Mouse (Mus musculus): ENCODE data around the gene Actr5.
A peak's percentile ranks its signal among the peaks of the same experiment; 100 is the strongest.

Actr5 gene

DNA sequence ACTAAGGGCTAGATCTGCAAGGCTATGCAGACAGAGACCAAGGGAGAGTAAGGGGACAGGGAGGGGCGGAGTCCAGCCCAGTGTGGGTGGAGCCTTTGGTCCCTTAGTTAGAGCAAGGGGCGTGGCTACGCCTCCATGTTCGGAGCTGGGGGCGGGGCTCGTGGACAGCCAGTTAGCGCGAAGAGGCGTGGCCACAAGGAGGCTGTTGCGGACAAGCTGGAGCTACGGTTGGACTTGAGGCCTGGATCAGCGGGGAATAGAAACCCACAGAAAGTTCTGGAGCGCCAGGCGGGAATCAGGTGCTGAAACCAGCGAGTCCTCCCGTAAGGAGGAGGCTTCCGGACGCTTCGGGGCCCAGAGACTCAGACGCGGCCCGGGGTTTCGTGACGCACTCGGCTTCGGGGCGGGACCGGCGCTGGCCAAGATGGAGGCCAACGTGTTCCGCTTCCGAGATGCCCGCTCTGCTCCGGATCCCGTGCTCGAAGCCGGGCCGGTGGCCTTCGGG is at the start of gene Actr5:
Actr5 (plus strand) TSS at position 171 of the 505 bp plus-strand sequence.
- DNase-seq (ENCODE audit: low spot score in 2 of 2): peak; percentile 87 to 91

- no peak for DNase-seq (ENCODE audit: low spot score in 2 of 2)
Observed at GRCm38 (mm10) chr2:158579979-158580378, 44.7 kb upstream of the Actr5 start.

- no peak for DNase-seq (ENCODE audit: low spot score in 2 of 2)
Observed at GRCm38 (mm10) chr2:158584621-158585358, 39.9 kb upstream of the Actr5 start.

- DNase-seq (ENCODE audit: low spot score in 2 of 2): no peak
Observed at GRCm38 (mm10) chr2:158588524-158589271, 36.0 kb upstream of the Actr5 start.

- no peak for DNase-seq (ENCODE audit: low spot score in 2 of 2)
Observed at GRCm38 (mm10) chr2:158590495-158590894, 34.2 kb upstream of the Actr5 start.

DNA sequence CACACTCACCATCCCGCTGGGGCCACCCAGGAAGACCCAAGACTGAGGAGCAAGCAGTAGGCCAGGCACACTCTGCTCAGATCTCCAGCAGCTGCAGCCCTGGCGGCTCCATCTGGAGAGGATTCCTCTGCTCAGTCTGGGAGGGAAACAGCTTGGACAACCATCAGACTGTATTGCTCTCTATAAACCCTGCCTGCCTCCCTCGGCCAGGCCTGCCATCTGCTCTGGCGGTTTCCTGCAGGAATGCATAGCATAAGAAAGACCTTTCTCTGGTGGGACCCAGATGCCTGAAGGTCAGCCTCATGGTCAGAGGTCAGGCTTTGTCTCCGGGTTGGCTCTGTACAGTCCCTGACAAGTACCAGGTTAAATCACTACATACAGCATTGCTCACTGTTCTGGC is 33.4 kb upstream of the Actr5 start:
- DNase-seq (ENCODE audit: low spot score in 2 of 2): no peak

DNA sequence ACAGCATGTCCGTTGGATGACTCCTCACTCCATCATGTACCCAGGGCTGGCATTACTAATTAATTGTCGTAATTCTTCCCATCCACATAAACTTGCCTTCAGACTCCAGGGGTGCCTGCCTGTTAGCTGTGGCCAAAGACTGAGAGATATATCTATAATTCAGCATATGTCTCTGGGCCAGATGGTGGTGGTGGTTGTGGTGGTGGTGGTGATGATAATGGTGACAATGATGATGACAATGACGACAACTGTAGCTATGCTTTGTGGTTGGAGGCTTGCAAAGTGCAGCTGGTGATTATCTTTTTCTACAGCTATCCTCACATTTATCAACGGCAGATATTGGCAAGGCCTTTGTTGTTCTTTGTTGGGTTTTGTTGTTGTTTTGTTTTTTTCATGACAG is 31.3 kb upstream of the Actr5 start:
- no peak for DNase-seq (ENCODE audit: low spot score in 2 of 2)

- no peak for DNase-seq (ENCODE audit: low spot score in 2 of 2)
Observed at GRCm38 (mm10) chr2:158595103-158595502, 29.6 kb upstream of the Actr5 start.

DNA sequence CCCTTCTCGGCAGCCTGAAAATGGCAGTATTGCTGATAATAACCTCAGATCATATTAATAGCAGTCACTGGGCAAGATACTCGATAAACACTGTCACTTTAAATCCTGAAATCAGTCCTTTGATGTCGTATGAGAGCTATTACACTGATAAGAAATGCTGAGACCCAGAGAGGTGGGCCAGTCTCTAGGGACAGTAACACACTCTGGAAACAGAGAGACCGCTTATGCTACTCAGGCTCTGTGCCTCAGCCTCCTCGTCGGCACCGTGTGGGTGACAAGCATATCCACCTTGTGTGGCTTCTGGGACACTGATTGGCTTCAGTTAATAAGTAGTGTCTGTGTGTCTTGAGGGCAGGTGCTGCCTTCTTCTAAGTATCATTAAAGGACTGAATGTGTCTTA is 29.1 kb upstream of the Actr5 start:
- no peak for DNase-seq (ENCODE audit: low spot score in 2 of 2)

DNA sequence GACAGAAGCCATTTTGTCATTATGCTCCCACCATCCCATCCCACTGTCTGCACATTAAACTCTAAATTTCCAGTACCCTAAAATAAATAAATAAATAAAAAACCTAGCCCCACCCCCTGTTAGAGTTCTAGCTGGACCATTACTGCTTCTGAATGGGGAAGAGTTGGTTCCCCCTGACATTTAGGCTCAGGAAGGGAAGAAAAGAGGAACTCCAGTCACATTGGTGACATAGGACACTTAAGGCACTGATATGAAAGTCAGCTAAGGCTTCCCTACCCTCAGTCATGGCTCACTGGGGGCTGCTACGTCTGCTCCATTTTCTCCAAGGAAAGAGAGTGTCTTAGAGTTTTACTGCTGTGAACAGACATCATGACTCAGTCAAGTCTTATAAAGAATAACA is 27.9 kb upstream of the Actr5 start:
- no peak for DNase-seq (ENCODE audit: low spot score in 2 of 2)

- DNase-seq (ENCODE audit: low spot score in 2 of 2): no peak
Observed at GRCm38 (mm10) chr2:158600517-158600916, 24.2 kb upstream of the Actr5 start.

DNA sequence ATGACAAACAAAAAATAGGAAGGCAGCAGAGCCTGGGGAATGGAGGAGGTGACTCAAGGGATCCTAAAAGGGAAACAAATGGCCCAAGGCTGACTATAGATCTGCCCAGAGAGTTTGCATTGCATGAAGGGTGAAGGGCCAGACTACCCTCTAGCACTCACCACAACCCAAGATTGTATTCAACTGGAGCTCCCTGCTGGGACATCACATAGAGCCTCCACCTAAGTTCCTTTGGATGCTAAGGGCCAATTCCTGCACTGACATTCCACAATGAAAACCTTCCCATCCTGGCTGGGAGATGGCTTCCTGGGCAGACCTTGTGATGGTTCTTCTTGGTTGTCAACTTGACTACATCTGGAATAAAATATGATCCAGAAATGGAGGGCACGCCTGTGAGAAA is 23.4 kb upstream of the Actr5 start:
- no peak for DNase-seq (ENCODE audit: low spot score in 2 of 2)

DNA sequence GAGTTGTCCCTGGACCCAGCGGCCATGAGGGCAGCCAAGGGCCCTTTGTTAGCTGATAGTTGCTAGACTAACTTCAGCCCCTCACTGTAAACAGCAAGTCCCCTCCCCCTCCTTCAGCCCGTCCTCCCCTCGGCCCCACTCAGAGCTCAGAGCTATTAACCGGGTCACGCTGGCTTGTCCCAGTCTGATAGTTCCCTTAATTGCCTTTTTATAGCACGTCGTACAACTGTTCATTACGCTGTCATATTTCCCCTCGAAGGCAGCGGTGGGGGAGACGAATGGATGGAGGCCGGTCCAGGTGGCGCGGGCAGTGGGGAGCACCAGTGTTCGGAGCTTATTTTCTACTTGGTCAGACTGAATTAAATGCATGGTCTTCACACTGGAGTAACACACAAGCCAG is 22.0 kb upstream of the Actr5 start:
- DNase-seq (ENCODE audit: low spot score in 2 of 2): no peak

DNA sequence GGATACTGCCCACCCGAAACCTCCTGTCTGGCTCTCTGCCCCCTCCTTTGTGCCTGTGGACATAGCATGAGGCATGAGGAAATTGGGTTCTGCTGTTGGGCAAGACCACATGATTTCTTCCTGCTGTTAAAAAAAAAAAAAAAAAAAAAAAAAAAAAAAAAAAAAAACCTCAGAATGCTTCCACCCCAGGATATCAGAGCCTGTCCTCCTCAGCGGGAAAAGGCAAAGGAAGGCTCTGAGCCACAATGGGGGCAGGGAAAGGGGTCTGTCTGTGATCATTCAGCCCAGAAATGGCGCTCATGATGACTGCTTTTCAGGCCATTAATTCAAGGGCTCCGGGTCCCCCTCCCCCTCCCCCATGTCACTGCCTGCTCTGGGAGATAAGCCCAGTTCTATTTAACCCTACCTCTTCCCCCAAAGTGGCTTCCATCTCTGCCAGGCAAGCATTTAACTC is 18.1 kb upstream of the Actr5 start:
- DNase-seq (ENCODE audit: low spot score in 2 of 2): no peak

DNA sequence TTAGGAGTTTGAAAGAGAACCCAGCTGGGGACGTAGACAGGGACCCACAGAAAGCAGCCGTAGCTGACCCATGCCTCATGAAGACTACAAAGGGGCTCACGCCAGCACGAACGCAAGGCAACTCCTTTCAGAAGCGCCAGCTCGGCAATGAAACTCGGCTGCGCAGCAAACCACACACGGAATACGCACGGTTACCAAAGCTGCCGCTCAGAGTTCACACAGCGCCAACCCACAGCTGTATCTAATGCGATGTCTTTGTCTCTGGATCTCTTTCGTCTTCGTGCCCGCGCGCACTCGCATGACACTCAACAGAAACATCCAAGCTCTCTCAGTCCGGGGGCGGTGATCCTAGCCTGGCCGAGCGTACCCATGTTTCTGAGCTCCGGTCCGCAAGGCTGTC is 15.0 kb upstream of the Actr5 start:
- no peak for DNase-seq (ENCODE audit: low spot score in 2 of 2)

- DNase-seq (ENCODE audit: low spot score in 2 of 2): no peak
Observed at GRCm38 (mm10) chr2:158610488-158611325, 14.0 kb upstream of the Actr5 start, which contains the start of gene Slc32a1. TSS of gene Slc32a1 (plus strand) at chr2:158610767.

DNA sequence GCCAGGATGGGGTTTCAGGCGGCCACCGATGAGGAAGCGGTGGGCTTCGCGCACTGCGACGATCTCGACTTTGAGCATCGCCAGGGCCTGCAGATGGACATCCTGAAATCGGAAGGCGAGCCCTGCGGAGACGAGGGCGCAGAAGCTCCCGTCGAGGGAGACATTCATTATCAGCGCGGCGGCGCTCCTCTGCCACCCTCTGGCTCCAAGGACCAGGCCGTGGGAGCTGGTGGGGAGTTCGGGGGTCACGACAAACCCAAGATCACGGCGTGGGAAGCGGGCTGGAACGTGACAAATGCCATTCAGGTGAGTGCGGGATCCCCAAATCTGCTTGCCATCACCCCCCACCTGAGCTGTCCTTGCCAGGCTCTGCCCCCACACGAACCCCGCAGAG is 13.4 kb upstream of the Actr5 start:
- no peak for DNase-seq (ENCODE audit: low spot score in 2 of 2)

- no peak for DNase-seq (ENCODE audit: low spot score in 2 of 2)
Observed at GRCm38 (mm10) chr2:158611726-158612670, 12.7 kb upstream of the Actr5 start.

- DNase-seq (ENCODE audit: low spot score in 2 of 2): no peak
Observed at GRCm38 (mm10) chr2:158612671-158613250, 11.9 kb upstream of the Actr5 start.

Measured in right cerebral cortex, postnatal 36 days (tissue).